Mouse (Mus musculus): ENCODE data around the gene Zfp648.

The Zfp648 gene

GRCm38 (mm10) chr1:154220566-154220965 lies 19.6 kb downstream of the Zfp648 start:
- no peak for DNase-seq (ENCODE audit: low read depth, low spot score)

GRCm38 (mm10) chr1:154223807-154224207 lies 22.8 kb downstream of the Zfp648 start:
- no peak for DNase-seq (ENCODE audit: low read depth, low spot score)

- DNase-seq (ENCODE audit: low read depth, low spot score) = no peak
Measured at GRCm38 (mm10) chr1:154232594-154232993, 31.6 kb downstream of the Zfp648 start.

- DNase-seq (ENCODE audit: low read depth, low spot score) = no peak
Measured at GRCm38 (mm10) chr1:154233033-154233432, 32.0 kb downstream of the Zfp648 start.

- DNase-seq (ENCODE audit: low read depth, low spot score) = no peak
Measured at GRCm38 (mm10) chr1:154234814-154235213, 33.8 kb downstream of the Zfp648 start.

GRCm38 (mm10) chr1:154238876-154239275 lies 37.9 kb downstream of the Zfp648 start:
- no peak for DNase-seq (ENCODE audit: low read depth, low spot score)

GRCm38 (mm10) chr1:154251186-154251585 lies 50.2 kb downstream of the Zfp648 start:
- DNase-seq (ENCODE audit: low read depth, low spot score) = no peak

GRCm38 (mm10) chr1:154252739-154253138 lies 51.8 kb downstream of the Zfp648 start:
- no peak for DNase-seq (ENCODE audit: low read depth, low spot score)

Data from c-Kit-negative CD71-positive TER-119-positive erythroid progenitor cells, embryonic 14.5 days (primary cell).